14 mouse cellular contexts compared by ENCODE assay signal in the genomic region with DNA sequence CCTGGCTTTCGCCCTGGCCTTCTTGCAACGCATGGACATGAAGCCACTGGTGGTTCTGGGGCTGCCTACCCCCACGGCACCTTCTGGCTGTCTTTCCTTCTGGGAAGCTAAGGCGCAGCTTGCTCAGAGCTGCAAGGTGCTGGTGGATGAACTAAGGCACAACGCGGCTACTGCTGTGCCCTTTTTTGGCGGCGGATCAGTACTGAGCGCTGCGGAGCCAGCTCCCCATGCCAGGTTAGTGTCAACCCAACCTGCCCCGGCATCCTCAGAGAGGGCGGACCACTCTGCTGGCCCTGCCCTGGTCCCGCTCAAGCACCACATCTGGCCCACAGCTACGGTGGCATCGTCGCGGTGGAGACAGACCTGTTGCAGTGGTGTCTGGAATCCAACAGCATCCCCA. TPM values are rescaled to one million over a fixed set of nuclear protein-coding genes. Genes with fewer than 3 reads are reported as not detected.
A peak's percentile ranks its signal among the peaks of the same experiment; 100 is the strongest.
DNase-seq lines count a peak whose midpoint lies in the region; ATAC-seq and TF ChIP-seq lines count a peak whose summit lies in the region.
"Had no signal": no experiment of that assay in that cellular context is flagged by ENCODE, and none has a peak within 500 bp of the region (broad histone marks: within the 10 kb centered on the region; RNA-seq: fewer than 3 reads in every experiment).

No protein-coding gene starts in this region.

- 11% methylated on average over 17 of the region's 17 CpGs for WGBS in hindbrain, embryonic 11.5 days
- WGBS in hindbrain, postnatal 0 days: 12% methylated on average over 17 of the region's 17 CpGs
- WGBS in embryonic facial prominence, embryonic 13.5 days: 12% methylated on average over 17 of the region's 17 CpGs
- 10% methylated on average over 17 of the region's 17 CpGs for WGBS in liver, embryonic 14.5 days (ENCODE audit: insufficient replicate concordance)

- no peak for TF ChIP-seq EP300 in MEL (IDR thresholded peaks at IDR 0.05; ENCODE audit: low read depth in 1 of 2, low read length in 2 of 2)
- TF ChIP-seq EP300 in liver, embryonic 14.5 days (IDR thresholded peaks at IDR 0.05; ENCODE audit: low read depth): no peak

- no peaks in the 10 kb centered on the region for H3K9me3 ChIP-seq in hindbrain, embryonic 11.5 days (ENCODE audit: control insufficient read depth, low read length)
- H3K9me3 ChIP-seq in hindbrain, postnatal 0 days (ENCODE audit: low read length): no peaks in the 10 kb centered on the region
- no peaks in the 10 kb centered on the region for H3K9me3 ChIP-seq in MEL (replicated peaks; ENCODE audit: insufficient read depth, low read length)
- no peaks in the 10 kb centered on the region for H3K9me3 ChIP-seq in embryonic facial prominence, embryonic 13.5 days
- H3K9me3 ChIP-seq in liver, embryonic 14.5 days (ENCODE audit: control insufficient read depth, low read length): no peaks in the 10 kb centered on the region

- peaks cover 54% of the 10 kb centered on the region for H3K27me3 ChIP-seq in hindbrain, embryonic 11.5 days (ENCODE audit: control insufficient read depth, insufficient read depth, low read length)
- H3K27me3 ChIP-seq in hindbrain, postnatal 0 days (ENCODE audit: insufficient read depth, low read length): peaks cover 51% of the 10 kb centered on the region
- no peaks in the 10 kb centered on the region for H3K27me3 ChIP-seq in MEL (ENCODE audit: control insufficient read depth in 1 of 2, insufficient read depth in 2 of 2, low read length in 2 of 2)
- peaks cover 78% of the 10 kb centered on the region for H3K27me3 ChIP-seq in embryonic facial prominence, embryonic 13.5 days
- peaks cover 39% of the 10 kb centered on the region for H3K27me3 ChIP-seq in liver, embryonic 14.5 days (ENCODE audit: control insufficient read depth, insufficient read depth, low read length)

- no peak overlapping the region for H3K9ac ChIP-seq in hindbrain, embryonic 11.5 days (ENCODE audit: low read depth, low read length)
- no peak overlapping the region for H3K9ac ChIP-seq in hindbrain, postnatal 0 days (replicated peaks; ENCODE audit: low read length)
- no peak overlapping the region for H3K9ac ChIP-seq in MEL (ENCODE audit: control insufficient read depth, low read depth, low read length, poor library complexity, severe bottlenecking)
- no peak overlapping the region for H3K9ac ChIP-seq in embryonic facial prominence, embryonic 13.5 days
- peak overlapping the region; percentile 58 for H3K9ac ChIP-seq in liver, embryonic 14.5 days (replicated peaks)

- TF ChIP-seq RAD21 in MEL (IDR thresholded peaks at IDR 0.05; ENCODE audit: low read depth, low read length): no peak

- TF ChIP-seq CTCF in hindbrain, postnatal 0 days (IDR thresholded peaks at IDR 0.05; ENCODE audit: low read depth): no peak
- TF ChIP-seq CTCF in MEL (IDR thresholded peaks at IDR 0.05 in 2 of 3, conservative IDR thresholded peaks at IDR 0.05 in 1 of 3; ENCODE audit: control insufficient read depth in 1 of 3, insufficient read depth in 1 of 3, low read depth in 2 of 3, low read length in 3 of 3, poor library complexity in 1 of 3, severe bottlenecking in 1 of 3): no peak
- TF ChIP-seq CTCF in liver, embryonic 14.5 days (IDR thresholded peaks at IDR 0.05; ENCODE audit: low read depth): no peak

- H3K4me2 ChIP-seq in hindbrain, embryonic 11.5 days (replicated peaks; ENCODE audit: low read depth, low read length): no peak overlapping the region
- no peak overlapping the region for H3K4me2 ChIP-seq in hindbrain, postnatal 0 days (ENCODE audit: low read depth, low read length)
- H3K4me2 ChIP-seq in embryonic facial prominence, embryonic 13.5 days: no peak overlapping the region
- peak overlapping the region; percentile 66 for H3K4me2 ChIP-seq in liver, embryonic 14.5 days (ENCODE audit: low read depth)

- H3K27ac ChIP-seq in hindbrain, embryonic 11.5 days (ENCODE audit: low read depth, low read length): no peak overlapping the region
- H3K27ac ChIP-seq in hindbrain, postnatal 0 days: no peak overlapping the region
- H3K27ac ChIP-seq in MEL (ENCODE audit: control insufficient read depth, low read depth, low read length): no peak overlapping the region
- H3K27ac ChIP-seq in embryonic facial prominence, embryonic 13.5 days: no peak overlapping the region
- H3K27ac ChIP-seq in liver, embryonic 14.5 days: no peak overlapping the region

- no peaks in the 10 kb centered on the region for H3K36me3 ChIP-seq in hindbrain, embryonic 11.5 days (ENCODE audit: control insufficient read depth, insufficient read depth, low read length)
- H3K36me3 ChIP-seq in hindbrain, postnatal 0 days (ENCODE audit: insufficient read depth, low read length): no peaks in the 10 kb centered on the region
- H3K36me3 ChIP-seq in MEL (ENCODE audit: control insufficient read depth in 1 of 2, insufficient read depth in 2 of 2, low read length in 2 of 2): no peaks in the 10 kb centered on the region
- no peaks in the 10 kb centered on the region for H3K36me3 ChIP-seq in embryonic facial prominence, embryonic 13.5 days
- no peaks in the 10 kb centered on the region; the same call in 1 of the 2 replicates for H3K36me3 ChIP-seq in liver, embryonic 14.5 days (replicated peaks; ENCODE audit: control insufficient read depth, insufficient read depth, low read depth)

- peak; percentile 28 for DNase-seq in hindbrain, embryonic 11.5 days (ENCODE audit: low spot score)
- no peak for DNase-seq in hindbrain, postnatal 0 days (ENCODE audit: low spot score)
- DNase-seq in MEL (ENCODE audit: low read depth, low spot score) (no peak), MN1 (ENCODE audit: low spot score) (no peak)
- DNase-seq in liver, embryonic 14.5 days (ENCODE audit: low read depth in 3 of 3, low spot score in 3 of 3): no peak
- DNase-seq in right cerebral cortex, postnatal 36 days (ENCODE audit: low spot score in 2 of 2): no peak
- DNase-seq in gastrocnemius, postnatal 25 days: no peak
- DNase-seq: cerebellum, postnatal 14 days had no signal

- no peaks in the 10 kb centered on the region for H3K79me2 ChIP-seq in MEL (ENCODE audit: control insufficient read depth, insufficient read depth, low read length, poor library complexity)

- H3K4me1 ChIP-seq in hindbrain, embryonic 11.5 days (replicated peaks; ENCODE audit: control insufficient read depth, insufficient read depth, low read length): peaks cover 7% of the 10 kb centered on the region; the same call in 1 of the 2 replicates
- H3K4me1 ChIP-seq in hindbrain, postnatal 0 days (ENCODE audit: insufficient read depth, low read length): no peaks in the 10 kb centered on the region
- peaks cover 0 to 13% of the 10 kb centered on the region in 2 experiments; a peak in 2 of 4 replicates for H3K4me1 ChIP-seq in MEL (ENCODE audit: control insufficient read depth in 1 of 2, insufficient read depth in 2 of 2, low read length in 2 of 2)
- H3K4me1 ChIP-seq in embryonic facial prominence, embryonic 13.5 days: peaks cover 25% of the 10 kb centered on the region
- H3K4me1 ChIP-seq in liver, embryonic 14.5 days (replicated peaks; ENCODE audit: control insufficient read depth in 2 of 2, insufficient read depth in 2 of 2, low read length in 1 of 2): peaks cover 0 to 5% of the 10 kb centered on the region in 2 experiments; a peak in 3 of 4 replicates

- ATAC-seq in hindbrain, embryonic 11.5 days (ENCODE audit: low FRiP score): no peak
- ATAC-seq in hindbrain, postnatal 0 days: no peak
- ATAC-seq in embryonic facial prominence, embryonic 13.5 days (ENCODE audit: insufficient number of reproducible peaks, insufficient read depth, low FRiP score, low TSS enrichment, low read depth): no peak
- no peak for ATAC-seq in liver, embryonic 14.5 days (ENCODE audit: insufficient read depth)
- ATAC-seq: inflammation-experienced regulatory T-cells, adult 6 months had no signal

- no peak overlapping the region for H3K4me3 ChIP-seq in hindbrain, embryonic 11.5 days (ENCODE audit: low read depth, low read length)
- H3K4me3 ChIP-seq in hindbrain, postnatal 0 days (ENCODE audit: low read length): no peak overlapping the region
- peak overlapping the region; percentile 9 to 75; a peak in 1 of 4 replicates for H3K4me3 ChIP-seq in MEL (ENCODE audit: control insufficient read depth in 1 of 2, insufficient read depth in 1 of 2, low read depth in 2 of 2, low read length in 2 of 2)
- H3K4me3 ChIP-seq in embryonic facial prominence, embryonic 13.5 days: peak overlapping the region; percentile 42
- peak overlapping the region; percentile 47 to 56 for H3K4me3 ChIP-seq in liver, embryonic 14.5 days (ENCODE audit: insufficient read depth in 1 of 2, low read depth in 2 of 2, low read length in 2 of 2)

- no peak for TF ChIP-seq POLR2A in MEL (IDR thresholded peaks at IDR 0.05; ENCODE audit: control insufficient read depth in 1 of 2, insufficient read depth in 1 of 2, low read depth in 1 of 2, low read length in 2 of 2, poor library complexity in 1 of 2)

RNA-seq across cellular contexts. Expression of a gene that starts 1.2 kb away (rescaled TPM):
- 0.14 TPM in 1 of 2 replicates, not detected in the other for polyA plus RNA-seq in hindbrain, embryonic 11.5 days (2014; fragmentation: Nextera tagmentation; extraction: Ambion mirVana)
- total RNA-seq in hindbrain, postnatal 0 days (2014; rRNA removed): not detected in 2 replicates
- 0.09 and 0.14 TPM in 2 replicates for polyA plus RNA-seq in hindbrain, postnatal 0 days (2015; fragmentation: Nextera tagmentation; extraction: Ambion mirVana)
- total RNA-seq in MEL (2012; rRNA removed): 5.4 and 6.6 TPM in 2 replicates
- 1 to 10 TPM in 1 of 2 experiments, not detected in 1; 9.7 TPM for polyA plus RNA-seq in MEL (2012; ENCODE audit: insufficient read depth in 1 of 2, insufficient read length in 2 of 2, low read depth in 1 of 2, low replicate concordance in 2 of 2, missing spikeins in 1 of 2)
- 0.32 TPM in 1 of 2 replicates, not detected in the other for polyA plus RNA-seq in embryonic facial prominence, embryonic 13.5 days (2015; fragmentation: Nextera tagmentation; extraction: Ambion mirVana)
- 10.1 and 11.3 TPM in 2 replicates for polyA plus RNA-seq in liver, embryonic 14.5 days (2012; rRNA removed)
- 7.2 and 7.5 TPM in 2 replicates for polyA plus RNA-seq in liver, embryonic 14.5 days (2014; fragmentation: Nextera tagmentation; extraction: Ambion mirVana)
- not detected for total RNA-seq in gastrocnemius, postnatal 25 days (2021)
- total RNA-seq: G1E; layer of hippocampus, postnatal 14 days had no signal
- polyA plus RNA-seq: G1E had no signal

RNA-seq across cellular contexts. Expression of a gene that starts 9.7 kb away (rescaled TPM):
- 33.2 and 34.4 TPM in 2 replicates for polyA plus RNA-seq in hindbrain, embryonic 11.5 days (2014; fragmentation: Nextera tagmentation; extraction: Ambion mirVana)
- 37.4 and 45.4 TPM in 2 replicates for total RNA-seq in hindbrain, postnatal 0 days (2014; rRNA removed)
- polyA plus RNA-seq in hindbrain, postnatal 0 days (2015; fragmentation: Nextera tagmentation; extraction: Ambion mirVana): 40.6 and 42.5 TPM in 2 replicates
- 43.9 and 45.1 TPM in 2 replicates for total RNA-seq in MEL (2012; rRNA removed)
- 10 to 100 TPM in 1 of 2 experiments, not detected in 1; 30.1 TPM for polyA plus RNA-seq in MEL (2012; ENCODE audit: insufficient read depth in 1 of 2, insufficient read length in 2 of 2, low read depth in 1 of 2, low replicate concordance in 2 of 2, missing spikeins in 1 of 2)
- polyA plus RNA-seq in embryonic facial prominence, embryonic 13.5 days (2015; fragmentation: Nextera tagmentation; extraction: Ambion mirVana): 45.4 and 45.5 TPM in 2 replicates
- polyA plus RNA-seq in liver, embryonic 14.5 days (2012; rRNA removed): 8.9 and 9.2 TPM in 2 replicates
- 7.8 and 8.5 TPM in 2 replicates for polyA plus RNA-seq in liver, embryonic 14.5 days (2014; fragmentation: Nextera tagmentation; extraction: Ambion mirVana)
- 10 to 100 TPM in 1 of 2 experiments, 1 to 10 TPM in 1; 9.8 to 12.6 TPM for total RNA-seq in gastrocnemius, postnatal 25 days (2021)

RNA-seq across cellular contexts. Expression of a gene that starts 38.6 kb away (rescaled TPM):
- 76.0 and 80.1 TPM in 2 replicates for polyA plus RNA-seq in hindbrain, embryonic 11.5 days (2014; fragmentation: Nextera tagmentation; extraction: Ambion mirVana)
- total RNA-seq in hindbrain, postnatal 0 days (2014; rRNA removed): 65.7 and 167 TPM in 2 replicates
- 147 and 153 TPM in 2 replicates for polyA plus RNA-seq in hindbrain, postnatal 0 days (2015; fragmentation: Nextera tagmentation; extraction: Ambion mirVana)
- total RNA-seq in MEL (2012; rRNA removed): 74.2 and 75.0 TPM in 2 replicates
- polyA plus RNA-seq in MEL (2012; ENCODE audit: insufficient read depth in 1 of 2, insufficient read length in 2 of 2, low read depth in 1 of 2, low replicate concordance in 2 of 2, missing spikeins in 1 of 2): 100 to 1,000 TPM; 128 to 150 TPM
- 125 and 159 TPM in 2 replicates for polyA plus RNA-seq in embryonic facial prominence, embryonic 13.5 days (2015; fragmentation: Nextera tagmentation; extraction: Ambion mirVana)
- 10.4 and 15.4 TPM in 2 replicates for polyA plus RNA-seq in liver, embryonic 14.5 days (2012; rRNA removed)
- 51.4 and 56.2 TPM in 2 replicates for polyA plus RNA-seq in liver, embryonic 14.5 days (2014; fragmentation: Nextera tagmentation; extraction: Ambion mirVana)
- total RNA-seq in gastrocnemius, postnatal 25 days (2021): 10 to 100 TPM; 79.7 to 84.2 TPM

RNA-seq across cellular contexts. Expression of a gene that starts 38.9 kb away (rescaled TPM):
- polyA plus RNA-seq in hindbrain, embryonic 11.5 days (2014; fragmentation: Nextera tagmentation; extraction: Ambion mirVana): 1.7 and 2.7 TPM in 2 replicates
- 25.8 and 42.9 TPM in 2 replicates for total RNA-seq in hindbrain, postnatal 0 days (2014; rRNA removed)
- polyA plus RNA-seq in hindbrain, postnatal 0 days (2015; fragmentation: Nextera tagmentation; extraction: Ambion mirVana): 5.7 and 9.5 TPM in 2 replicates
- total RNA-seq in MEL (2012; rRNA removed): not detected in 2 replicates
- polyA plus RNA-seq in MEL (2012; ENCODE audit: insufficient read depth in 1 of 2, insufficient read length in 2 of 2, low read depth in 1 of 2, low replicate concordance in 2 of 2, missing spikeins in 1 of 2): not detected
- not detected in 2 replicates for polyA plus RNA-seq in embryonic facial prominence, embryonic 13.5 days (2015; fragmentation: Nextera tagmentation; extraction: Ambion mirVana)
- 0.22 and 0.57 TPM in 2 replicates for polyA plus RNA-seq in liver, embryonic 14.5 days (2012; rRNA removed)
- polyA plus RNA-seq in liver, embryonic 14.5 days (2014; fragmentation: Nextera tagmentation; extraction: Ambion mirVana): not detected in 2 replicates
- total RNA-seq in gastrocnemius, postnatal 25 days (2021): not detected
- total RNA-seq: adrenal gland, postnatal 36 days; G1E; layer of hippocampus, postnatal 14 days had no signal
- polyA plus RNA-seq: frontal cortex, adult 2 months; G1E; inflammation-experienced regulatory T-cells, adult 6 months had no signal

RNA-seq across cellular contexts. Expression of a gene that starts 42.9 kb away (rescaled TPM):
- 28.8 and 31.9 TPM in 2 replicates for polyA plus RNA-seq in hindbrain, embryonic 11.5 days (2014; fragmentation: Nextera tagmentation; extraction: Ambion mirVana)
- total RNA-seq in hindbrain, postnatal 0 days (2014; rRNA removed): 67.5 and 70.1 TPM in 2 replicates
- polyA plus RNA-seq in hindbrain, postnatal 0 days (2015; fragmentation: Nextera tagmentation; extraction: Ambion mirVana): 43.8 and 46.2 TPM in 2 replicates
- total RNA-seq in MEL (2012; rRNA removed): 46.4 and 48.9 TPM in 2 replicates
- polyA plus RNA-seq in MEL (2012; ENCODE audit: insufficient read depth in 1 of 2, insufficient read length in 2 of 2, low read depth in 1 of 2, low replicate concordance in 2 of 2, missing spikeins in 1 of 2): 100 to 1,000 TPM in 1 of 2 experiments, not detected in 1; 104 TPM
- 27.6 and 28.3 TPM in 2 replicates for polyA plus RNA-seq in embryonic facial prominence, embryonic 13.5 days (2015; fragmentation: Nextera tagmentation; extraction: Ambion mirVana)
- 12.6 and 14.8 TPM in 2 replicates for polyA plus RNA-seq in liver, embryonic 14.5 days (2012; rRNA removed)
- 7.3 and 10.1 TPM in 2 replicates for polyA plus RNA-seq in liver, embryonic 14.5 days (2014; fragmentation: Nextera tagmentation; extraction: Ambion mirVana)
- total RNA-seq in gastrocnemius, postnatal 25 days (2021): 10 to 100 TPM; 37.8 to 44.5 TPM

Comparison
In these comparisons a context has a peak if more than half of its experiments do, and no peak if none do; other contexts are left out.
1. H3K4me3 ChIP-seq: peak in MEL (2 of 2), embryonic facial prominence, embryonic 13.5 days (single experiment) and liver, embryonic 14.5 days (2 of 2); none in hindbrain, embryonic 11.5 days (single experiment) and hindbrain, postnatal 0 days (single experiment).